8 mouse cellular contexts compared by ENCODE assay signal in genomic region chr14:25872461-25873415, GRCm38 (mm10). TPM values are rescaled to one million over a fixed set of nuclear protein-coding genes. Genes with fewer than 3 reads are reported as not detected.
DNase-seq lines count a peak whose midpoint lies in the region; ATAC-seq and TF ChIP-seq lines count a peak whose summit lies in the region.

No protein-coding gene starts in this region.

- no peak overlapping the region for H3K9ac ChIP-seq in kidney, embryonic 15.5 days
- no peak overlapping the region for H3K9ac ChIP-seq in stomach, postnatal 0 days (ENCODE audit: low read length)

- H3K4me3 ChIP-seq in kidney, embryonic 15.5 days (replicated peaks) = no peak overlapping the region
- H3K4me3 ChIP-seq in brown adipose tissue, adult 24 weeks (ENCODE audit: insufficient read depth, low read depth, low read length) = no peak overlapping the region
- H3K4me3 ChIP-seq in stomach, postnatal 0 days (ENCODE audit: low read depth, low read length) = no peak overlapping the region

- peaks cover 13% of the 10 kb centered on the region for H3K4me1 ChIP-seq in kidney, embryonic 15.5 days
- H3K4me1 ChIP-seq in brown adipose tissue, adult 24 weeks (ENCODE audit: control insufficient read depth, insufficient read depth, insufficient read length, low read length) = peaks cover 33% of the 10 kb centered on the region
- H3K4me1 ChIP-seq in stomach, postnatal 0 days (replicated peaks; ENCODE audit: control insufficient read depth, insufficient read depth) = peaks cover 3% of the 10 kb centered on the region

- DNase-seq in kidney, adult 18-20 months = peak; percentile 42
- peak; percentile 38 to 50 for DNase-seq in frontal cortex, postnatal 36 days (ENCODE audit: low spot score in 2 of 2)
- DNase-seq in layer of hippocampus, postnatal 25 days (ENCODE audit: extremely low spot score in 1 of 2, low spot score in 1 of 2) = peak; percentile 34 to 49
- DNase-seq in stomach, postnatal 0 days (ENCODE audit: low spot score) = no peak
- DNase-seq in liver = no peak
- no peak for DNase-seq in thymus, postnatal 25 days

- WGBS in kidney, embryonic 15.5 days = 79% methylated on average over 8 of the region's 8 CpGs
- 61% methylated on average over 8 of the region's 8 CpGs for WGBS in stomach, postnatal 0 days

- TF ChIP-seq EP300 in stomach, postnatal 0 days (optimal IDR thresholded peaks at IDR 0.05) = no peak

- ATAC-seq in kidney, embryonic 15.5 days (replicated peaks; ENCODE audit: low FRiP score) = no peak
- ATAC-seq in stomach, postnatal 0 days (ENCODE audit: low FRiP score, low TSS enrichment) = no peak

- H3K27ac ChIP-seq in kidney, embryonic 15.5 days = no peak overlapping the region
- H3K27ac ChIP-seq in brown adipose tissue, adult 24 weeks (replicated peaks; ENCODE audit: low read depth, low read length) = peak overlapping the region; percentile 25; the same call in 1 of the 2 replicates
- 0 out of 2 replicates have a peak overlapping the region, but pooled peaks have one; percentile 49 for H3K27ac ChIP-seq in stomach, postnatal 0 days (replicated peaks)

- no peak overlapping the region for H3K4me2 ChIP-seq in kidney, embryonic 15.5 days
- H3K4me2 ChIP-seq in stomach, postnatal 0 days (replicated peaks; ENCODE audit: low read depth) = no peak overlapping the region

- no peaks in the 10 kb centered on the region for H3K9me3 ChIP-seq in kidney, embryonic 15.5 days (replicated peaks)
- no peaks in the 10 kb centered on the region for H3K9me3 ChIP-seq in stomach, postnatal 0 days (ENCODE audit: control insufficient read depth, low read length)

- peaks cover 3% of the 10 kb centered on the region; the same call in 1 of the 2 replicates for H3K36me3 ChIP-seq in kidney, embryonic 15.5 days
- H3K36me3 ChIP-seq in stomach, postnatal 0 days (ENCODE audit: control insufficient read depth, insufficient read depth, low read length) = peaks cover 4% of the 10 kb centered on the region; the same call in 1 of the 2 replicates

- no peaks in the 10 kb centered on the region for H3K27me3 ChIP-seq in kidney, embryonic 15.5 days
- no peaks in the 10 kb centered on the region for H3K27me3 ChIP-seq in stomach, postnatal 0 days (ENCODE audit: control insufficient read depth, insufficient read depth, low read length)

- TF ChIP-seq CTCF in stomach, postnatal 0 days (IDR thresholded peaks at IDR 0.05; ENCODE audit: low read depth) = no peak

RNA-seq across cellular contexts. Expression of gene Plac9a, which starts 30.2 kb away (rescaled TPM):
- polyA plus RNA-seq in kidney, embryonic 15.5 days (2015; fragmentation: Nextera tagmentation; extraction: Ambion mirVana) = 0.57 and 2.4 TPM in 2 replicates
- 2.8 and 6.4 TPM in 2 replicates for polyA plus RNA-seq in brown adipose tissue, adult 24 weeks (2012; ENCODE audit: insufficient read depth, insufficient read length, missing spikeins)
- total RNA-seq in layer of hippocampus, postnatal 25 days (2021) = 1 to 10 TPM in 1 of 2 experiments, not detected in 1; 1.2 TPM
- 1.9 and 2.8 TPM in 2 replicates for polyA plus RNA-seq in stomach, postnatal 0 days (2015; fragmentation: Nextera tagmentation; extraction: Ambion mirVana)

RNA-seq across cellular contexts. Expression of gene Anxa11, which starts 30.8 kb away (rescaled TPM):
- polyA plus RNA-seq in kidney, embryonic 15.5 days (2015; fragmentation: Nextera tagmentation; extraction: Ambion mirVana) = 46.1 and 46.6 TPM in 2 replicates
- polyA plus RNA-seq in brown adipose tissue, adult 24 weeks (2012; ENCODE audit: insufficient read depth, insufficient read length, missing spikeins) = 33.6 and 35.3 TPM in 2 replicates
- 10 to 100 TPM; 64.8 to 69.7 TPM for total RNA-seq in layer of hippocampus, postnatal 25 days (2021)
- polyA plus RNA-seq in stomach, postnatal 0 days (2015; fragmentation: Nextera tagmentation; extraction: Ambion mirVana) = 60.6 and 67.3 TPM in 2 replicates

RNA-seq across cellular contexts. Expression of gene Tmem254a, which starts 54.7 kb away (rescaled TPM):
- polyA plus RNA-seq in kidney, embryonic 15.5 days (2015; fragmentation: Nextera tagmentation; extraction: Ambion mirVana) = 3.3 and 4.1 TPM in 2 replicates
- 3.9 and 4.5 TPM in 2 replicates for polyA plus RNA-seq in brown adipose tissue, adult 24 weeks (2012; ENCODE audit: insufficient read depth, insufficient read length, missing spikeins)
- total RNA-seq in layer of hippocampus, postnatal 25 days (2021) = 1 to 10 TPM; 6.1 to 7.2 TPM
- polyA plus RNA-seq in stomach, postnatal 0 days (2015; fragmentation: Nextera tagmentation; extraction: Ambion mirVana) = 4.2 TPM in 2 replicates

Comparison
In these comparisons a context has a peak if more than half of its experiments do, and no peak if none do; other contexts are left out.
1. DNase-seq: peak in kidney, adult 18-20 months (single experiment), frontal cortex, postnatal 36 days (2 of 2) and layer of hippocampus, postnatal 25 days (2 of 2); none in stomach, postnatal 0 days (single experiment), liver (single experiment) and thymus, postnatal 25 days (single experiment).